Mouse (Mus musculus) forebrain, embryonic 15.5 days (tissue): ENCODE measurements around the gene Jak3. TPM values are rescaled to one million over a fixed set of nuclear protein-coding genes. Genes with fewer than 3 reads are reported as not detected.

Experiments used
- ATAC-seq: fragments of 200-750 bp; cut with Nextera tagmentation; replicated peaks from 2 replicates; pipeline ENCODE4 v1.8.0; 2017; ENCODE audit warnings: mild to moderate bottlenecking, moderate TSS enrichment, moderate library complexity
- H3K27ac ChIP-seq: fragments of 300-500 bp; sonication (generic); replicated peaks from 2 replicates; pipeline ENCODE4 v1.5.1; 2015; ENCODE audit warnings: mild to moderate bottlenecking, inconsistent platforms
- H3K27me3 ChIP-seq: fragments of 300-500 bp; sonication (generic); 2 replicates; pipeline ENCODE4 v1.6.1; 2015; ENCODE audit warnings: inconsistent platforms
- H3K36me3 ChIP-seq: fragments of 300-500 bp; sonication (generic); 2 replicates; pipeline ENCODE4 v1.6.1; 2015; ENCODE audit warnings: mild to moderate bottlenecking, inconsistent platforms
- H3K4me1 ChIP-seq: fragments of 300-500 bp; sonication (generic); 2 replicates; pipeline ENCODE4 v1.6.1; 2015; ENCODE audit warnings: inconsistent platforms
- H3K4me2 ChIP-seq: fragments of 300-500 bp; sonication (generic); replicated peaks from 2 replicates; pipeline ENCODE4 v1.6.1; 2015; ENCODE audit warnings: mild to moderate bottlenecking, inconsistent platforms
- H3K4me3 ChIP-seq: fragments of 300-500 bp; sonication (generic); 2 replicates; pipeline ENCODE4 v1.5.1; 2015; ENCODE audit warnings: mild to moderate bottlenecking, inconsistent platforms
- H3K9ac ChIP-seq: fragments of 300-500 bp; sonication (generic); replicated peaks from 2 replicates; pipeline ENCODE4 v1.6.1; 2015; ENCODE audit warnings: mild to moderate bottlenecking, inconsistent platforms
- H3K9me3 ChIP-seq: fragments of 300-500 bp; sonication (generic); 2 replicates; pipeline ENCODE4 v1.6.1; 2016; ENCODE audit warnings: inconsistent platforms
- WGBS: fragments of 180-500 bp; shearing (Covaris S2); methylation state at CpG from one replicate; pipeline ENCODE4 v1.1.7; 2015; ENCODE audit warnings: mixed read lengths; 5-methylcytosine and 5-hydroxymethylcytosine counted together
- polyA plus RNA-seq: library from polyadenylated mRNA; unstranded; fragments of >200 nt; fragmentation: Nextera tagmentation; extraction: Ambion mirVana; gene quantifications from 2 replicates; pipeline ENCODE4 v1.2.1, GENCODE M21; 2015

Gene Jak3
- polyA plus RNA-seq, 1 experiment from 2014 or later = 2.9 TPM

DNA sequence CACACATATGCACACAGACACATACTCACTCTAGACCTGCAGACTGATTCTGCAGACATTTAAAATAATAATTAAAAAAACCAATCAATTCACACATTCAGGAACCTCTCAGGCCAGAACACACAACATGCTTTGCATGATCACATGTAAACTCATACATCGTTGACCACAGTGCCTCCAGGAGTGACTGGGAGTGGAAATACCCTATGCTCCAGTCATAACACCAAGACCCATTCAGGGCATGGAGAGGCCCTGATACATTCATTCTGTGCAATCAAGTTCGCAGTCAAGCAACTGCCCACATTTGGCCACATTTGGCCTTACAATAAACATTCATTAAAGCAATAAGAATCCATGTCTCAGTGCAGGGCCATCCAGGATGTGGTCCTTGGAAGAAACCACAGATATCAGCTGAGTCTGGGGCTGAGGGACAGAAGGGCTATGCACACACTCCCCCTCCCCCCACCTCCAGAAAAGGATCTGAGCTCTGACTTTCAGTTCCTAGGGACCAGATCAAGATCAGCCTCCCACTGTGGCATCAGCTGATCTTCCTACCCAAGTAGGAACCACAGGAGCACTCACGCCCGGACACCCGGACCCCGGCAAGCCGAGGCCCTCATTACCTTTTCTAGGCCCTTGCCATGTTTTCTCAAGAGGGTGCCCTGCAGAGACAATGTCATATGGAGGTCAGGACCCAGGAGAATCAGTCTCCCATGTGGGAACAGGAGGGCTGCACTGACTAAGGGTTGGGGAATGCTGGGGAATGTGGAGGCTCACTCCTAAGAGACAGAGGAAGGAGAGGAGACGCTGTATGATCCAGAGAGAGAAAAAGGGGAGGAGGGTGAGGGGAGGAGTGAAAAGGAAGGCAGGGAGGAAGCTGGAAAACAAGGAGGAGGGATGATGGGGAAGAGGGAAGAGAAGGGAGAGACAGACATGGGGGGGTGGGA lies 38.7 kb upstream of the Jak3 start:
- ATAC-seq = no peak
- WGBS = 72% methylated on average over 8 of the region's 8 CpGs
- no peak overlapping the region for H3K4me3 ChIP-seq
- H3K9ac ChIP-seq = no peak overlapping the region
- no peaks in the 10 kb centered on the region for H3K9me3 ChIP-seq
- H3K4me2 ChIP-seq = no peak overlapping the region
- peaks cover 24% of the 10 kb centered on the region for H3K36me3 ChIP-seq
- H3K4me1 ChIP-seq = peaks cover 6% of the 10 kb centered on the region; the same call in 1 of the 2 replicates
- no peaks in the 10 kb centered on the region for H3K27me3 ChIP-seq
- no peak overlapping the region for H3K27ac ChIP-seq

DNA sequence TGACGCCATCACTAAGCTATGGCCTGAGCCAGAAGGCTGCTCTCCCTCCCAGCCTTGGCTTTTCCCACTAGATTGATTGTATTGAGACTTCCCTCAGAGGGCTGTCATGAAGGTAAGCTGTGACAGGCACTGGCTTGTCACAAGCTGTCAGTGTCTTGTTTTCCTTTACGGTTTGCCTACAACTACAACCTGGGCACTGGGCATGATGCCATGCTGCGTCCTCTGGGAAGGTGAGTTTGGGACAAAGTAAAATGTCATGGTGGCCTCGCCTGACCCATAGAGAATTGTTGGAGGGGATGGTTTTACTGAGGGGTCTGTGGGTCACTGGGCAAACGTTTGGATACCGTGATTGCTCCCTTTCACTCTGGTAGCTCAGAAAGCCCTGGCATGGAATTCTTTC lies 37.8 kb upstream of the Jak3 start:
- peaks cover 6% of the 10 kb centered on the region; the same call in 1 of the 2 replicates for H3K4me1 ChIP-seq

DNA sequence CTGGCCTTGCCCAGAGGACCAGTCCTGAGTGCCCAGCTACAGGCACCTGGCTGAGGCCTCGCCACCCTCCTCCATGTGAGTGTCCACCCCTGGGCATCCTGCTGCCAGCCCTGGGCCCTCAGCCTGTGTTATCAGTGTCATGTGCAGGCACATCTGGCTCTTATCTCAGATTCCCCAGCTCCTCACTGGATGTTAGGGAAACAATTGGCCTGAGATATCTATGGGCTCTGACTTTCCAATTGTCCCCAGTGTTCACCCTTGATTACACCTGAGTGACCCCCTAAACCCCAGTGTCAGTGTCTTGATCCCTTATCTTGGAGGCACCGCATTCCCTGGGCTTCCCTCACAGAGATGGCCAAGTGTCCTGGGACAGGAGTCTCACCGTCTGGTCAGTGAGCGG lies 36.8 kb upstream of the Jak3 start:
- peaks cover 5% of the 10 kb centered on the region; the same call in 1 of the 2 replicates for H3K4me1 ChIP-seq
- no peaks in the 10 kb centered on the region for H3K9me3 ChIP-seq
- WGBS = 89% methylated on average over 4 of the region's 4 CpGs
- no peak overlapping the region for H3K27ac ChIP-seq
- no peak for ATAC-seq
- no peak overlapping the region for H3K9ac ChIP-seq
- H3K4me2 ChIP-seq = no peak overlapping the region
- peaks cover 31% of the 10 kb centered on the region for H3K36me3 ChIP-seq
- no peak overlapping the region for H3K4me3 ChIP-seq
- no peaks in the 10 kb centered on the region for H3K27me3 ChIP-seq

More for the DNA sequence above, 37.8 kb upstream of the Jak3 start:
- H3K4me3 ChIP-seq = no peak overlapping the region
- peaks cover 25% of the 10 kb centered on the region for H3K36me3 ChIP-seq
- H3K4me2 ChIP-seq = no peak overlapping the region
- no peaks in the 10 kb centered on the region for H3K9me3 ChIP-seq
- no peaks in the 10 kb centered on the region for H3K27me3 ChIP-seq
- H3K9ac ChIP-seq = no peak overlapping the region
- 66% methylated on average over 6 of the region's 6 CpGs for WGBS
- no peak overlapping the region for H3K27ac ChIP-seq
- no peak for ATAC-seq

DNA sequence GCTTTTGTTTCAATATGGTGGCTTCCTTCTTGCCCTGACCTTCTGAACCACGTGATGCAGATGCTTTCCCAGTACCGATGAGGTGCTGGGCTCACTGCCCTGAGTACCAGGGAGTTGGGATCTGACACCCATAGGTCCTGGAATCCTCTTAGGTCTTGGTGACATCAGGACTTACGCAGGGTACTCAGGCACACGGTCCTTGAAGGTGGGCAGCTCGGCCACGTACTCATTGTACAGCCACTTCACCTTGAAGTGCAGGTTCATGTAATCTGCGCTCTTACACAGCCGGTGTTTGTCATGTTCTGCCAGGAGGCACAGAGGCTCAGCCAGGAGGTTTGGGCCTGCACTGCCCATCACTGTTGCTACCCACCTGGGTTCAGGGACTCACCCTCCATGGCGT lies 30.6 kb upstream of the Jak3 start:
- no peaks in the 10 kb centered on the region for H3K9me3 ChIP-seq
- H3K27me3 ChIP-seq = no peaks in the 10 kb centered on the region
- H3K27ac ChIP-seq = no peak overlapping the region
- H3K4me2 ChIP-seq = no peak overlapping the region
- no peak overlapping the region for H3K4me3 ChIP-seq
- ATAC-seq = no peak
- H3K36me3 ChIP-seq = peaks cover 70% of the 10 kb centered on the region
- no peaks in the 10 kb centered on the region for H3K4me1 ChIP-seq
- no peak overlapping the region for H3K9ac ChIP-seq
- WGBS = 83% methylated on average over 9 of the region's 9 CpGs

DNA sequence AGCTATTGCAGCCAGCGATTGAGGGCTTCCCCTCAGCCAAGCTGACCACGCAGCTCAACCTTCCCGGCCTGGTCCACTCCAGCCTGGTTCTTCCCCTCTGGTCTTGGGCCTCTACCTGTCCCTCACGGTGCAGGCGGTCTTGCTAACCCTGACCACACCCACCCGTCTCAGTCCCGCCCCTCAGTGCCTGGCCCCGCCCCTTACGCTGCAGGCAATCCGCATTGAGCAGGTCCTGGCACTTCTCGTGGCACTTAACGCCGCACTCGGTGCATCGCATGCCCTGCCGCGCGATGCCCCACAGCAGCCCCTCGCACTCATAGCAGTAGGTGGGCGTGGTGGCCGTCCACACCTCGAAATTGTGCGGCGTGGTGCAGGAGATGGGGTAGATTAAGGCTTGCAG lies 21.5 kb upstream of the Jak3 start:
- no peak for ATAC-seq
- Histone ChIP-seq H3K36me3 (peaks cover 37% of the 10 kb centered on the region), H3K4me1 (peaks cover 10% of the 10 kb centered on the region), H3K27ac (no peak overlapping the region), H3K4me3 (no peak overlapping the region), H3K9me3 (no peaks in the 10 kb centered on the region), H3K4me2 (peak overlapping the region; percentile 19), H3K27me3 (peaks cover 44% of the 10 kb centered on the region), H3K9ac (no peak overlapping the region)
- WGBS = 2% methylated on average over 24 of the region's 24 CpGs

DNA sequence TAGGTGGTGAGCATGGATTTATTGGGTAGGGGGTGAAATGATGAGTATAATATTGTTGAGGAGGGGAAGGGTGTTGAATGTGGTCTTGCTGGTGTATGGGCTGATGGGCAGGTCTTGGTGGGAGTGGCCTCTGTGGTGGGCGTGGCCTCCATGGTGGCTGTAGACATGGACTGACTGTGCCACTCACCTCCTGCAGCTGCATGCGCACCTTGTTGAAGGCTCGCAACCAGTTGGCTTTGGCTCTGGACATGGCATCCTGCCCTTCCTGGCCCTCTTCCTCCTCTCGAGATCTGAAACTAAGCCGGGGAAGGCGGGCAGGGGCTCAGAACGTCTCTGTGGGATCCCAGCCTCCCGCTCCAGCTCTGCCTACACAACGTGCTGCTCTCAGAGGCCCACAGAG lies 18.3 kb upstream of the Jak3 start:
- peaks cover 20% of the 10 kb centered on the region for H3K36me3 ChIP-seq
- no peak overlapping the region for H3K27ac ChIP-seq
- no peak overlapping the region for H3K4me2 ChIP-seq
- H3K4me1 ChIP-seq = peaks cover 16% of the 10 kb centered on the region
- no peak overlapping the region for H3K4me3 ChIP-seq
- no peak for ATAC-seq
- no peak overlapping the region for H3K9ac ChIP-seq
- WGBS = 23% methylated on average over 9 of the region's 9 CpGs
- peaks cover 49% of the 10 kb centered on the region for H3K27me3 ChIP-seq
- no peaks in the 10 kb centered on the region for H3K9me3 ChIP-seq

DNA sequence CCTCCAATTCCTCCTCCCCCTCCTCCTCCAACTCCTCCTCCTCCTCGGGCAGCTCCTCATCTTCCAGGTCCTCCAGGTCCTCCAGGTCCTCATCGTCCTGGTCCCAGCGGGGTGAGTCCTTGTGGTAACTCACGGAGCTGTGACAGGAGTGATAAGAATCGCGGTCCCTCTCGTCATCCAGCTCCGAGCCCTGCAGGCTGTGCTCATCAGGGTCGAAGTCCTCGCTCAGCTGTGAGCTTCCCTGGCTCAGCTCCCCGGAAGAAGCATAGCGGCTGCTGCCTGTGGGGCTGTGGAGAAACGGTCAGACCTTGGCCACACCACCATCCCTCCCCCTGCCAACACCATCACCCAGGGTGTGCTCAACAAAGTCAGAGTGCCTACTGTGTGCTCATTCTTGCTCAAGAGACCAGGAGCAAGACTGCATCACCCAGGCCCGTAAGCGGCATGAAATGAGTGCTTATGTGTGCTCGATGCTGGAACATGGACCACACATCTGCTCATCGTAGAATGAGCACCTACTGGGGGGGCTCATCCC lies 17.5 kb upstream of the Jak3 start:
- Histone ChIP-seq H3K9me3 (no peaks in the 10 kb centered on the region), H3K4me3 (no peak overlapping the region), H3K4me1 (peaks cover 16% of the 10 kb centered on the region), H3K27ac (no peak overlapping the region), H3K36me3 (peaks cover 24% of the 10 kb centered on the region), H3K9ac (no peak overlapping the region), H3K27me3 (peaks cover 48% of the 10 kb centered on the region), H3K4me2 (no peak overlapping the region)
- ATAC-seq = no peak
- WGBS = 31% methylated on average over 17 of the region's 17 CpGs

DNA sequence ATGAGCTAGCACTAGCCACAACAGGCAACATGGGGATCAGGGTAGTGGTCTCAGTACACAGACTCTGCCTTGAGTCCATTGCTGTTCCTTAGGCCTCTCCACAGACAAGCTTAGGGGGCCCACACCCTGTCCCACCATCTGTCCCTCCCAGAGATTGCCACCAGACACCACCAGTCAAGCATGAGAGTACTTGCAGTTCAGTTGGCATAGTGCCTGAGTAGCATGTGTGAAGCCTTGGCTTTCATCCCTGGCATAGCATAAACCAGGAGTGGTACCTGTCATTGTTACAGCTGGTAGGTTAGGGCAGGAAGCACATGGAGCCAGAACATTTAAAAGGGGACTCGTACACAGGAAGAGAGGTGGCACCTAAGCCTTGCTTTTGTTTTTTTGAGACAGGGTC lies 16.3 kb upstream of the Jak3 start:
- 47% methylated on average over 1 of the region's 1 CpGs for WGBS
- H3K4me2 ChIP-seq = no peak overlapping the region
- no peak for ATAC-seq

DNA sequence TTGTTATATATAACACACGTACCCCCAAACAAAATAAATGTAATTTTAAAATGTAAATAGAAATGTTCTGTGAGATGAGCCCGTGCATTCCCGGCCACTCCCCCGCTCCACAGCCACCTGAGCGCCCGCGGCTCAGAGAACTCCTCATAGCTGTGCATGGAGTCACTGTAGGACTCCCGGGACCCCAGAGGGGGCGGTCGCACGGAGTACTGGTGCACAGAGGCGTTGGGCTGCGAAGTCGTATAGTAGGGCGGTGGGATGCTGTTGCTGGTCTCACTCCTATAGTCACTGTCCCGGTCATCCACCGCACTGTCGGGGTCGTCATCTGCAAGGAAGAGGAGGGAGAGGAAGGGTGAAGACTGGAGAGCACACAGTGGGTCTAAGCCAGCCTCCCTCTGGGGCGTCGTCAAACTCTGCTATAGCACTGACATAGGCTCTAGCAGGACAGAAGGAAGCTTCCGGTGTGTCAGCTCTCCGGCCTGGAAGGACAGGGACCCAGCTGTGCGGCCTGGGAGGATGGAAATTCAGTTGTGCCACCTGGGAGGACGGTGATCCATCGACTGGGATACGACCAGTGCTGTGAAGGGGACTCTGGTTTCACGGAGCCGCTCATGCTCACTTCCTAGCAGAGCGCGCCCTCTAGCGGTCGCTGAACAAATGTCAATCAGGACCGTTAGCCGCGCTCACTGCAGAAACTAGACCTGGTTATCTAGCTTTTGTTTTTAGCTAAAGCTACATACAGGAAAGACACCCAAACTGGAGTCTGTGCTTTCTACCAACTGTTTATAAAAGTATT lies 15.6 kb upstream of the Jak3 start:
- no peaks in the 10 kb centered on the region for H3K9me3 ChIP-seq
- H3K27ac ChIP-seq = no peak overlapping the region
- H3K27me3 ChIP-seq = peaks cover 32% of the 10 kb centered on the region
- no peak overlapping the region for H3K4me2 ChIP-seq
- no peak overlapping the region for H3K9ac ChIP-seq
- H3K4me1 ChIP-seq = peaks cover 11% of the 10 kb centered on the region
- WGBS = 7% methylated on average over 36 of the region's 36 CpGs
- peaks cover 29% of the 10 kb centered on the region for H3K36me3 ChIP-seq
- peak; percentile 57 for ATAC-seq
- H3K4me3 ChIP-seq = no peak overlapping the region

More for the DNA sequence above, 16.3 kb upstream of the Jak3 start:
- peaks cover 36% of the 10 kb centered on the region for H3K27me3 ChIP-seq
- H3K4me1 ChIP-seq = peaks cover 14% of the 10 kb centered on the region
- H3K9ac ChIP-seq = no peak overlapping the region
- peaks cover 29% of the 10 kb centered on the region for H3K36me3 ChIP-seq
- H3K27ac ChIP-seq = no peak overlapping the region
- no peaks in the 10 kb centered on the region for H3K9me3 ChIP-seq
- no peak overlapping the region for H3K4me3 ChIP-seq

DNA sequence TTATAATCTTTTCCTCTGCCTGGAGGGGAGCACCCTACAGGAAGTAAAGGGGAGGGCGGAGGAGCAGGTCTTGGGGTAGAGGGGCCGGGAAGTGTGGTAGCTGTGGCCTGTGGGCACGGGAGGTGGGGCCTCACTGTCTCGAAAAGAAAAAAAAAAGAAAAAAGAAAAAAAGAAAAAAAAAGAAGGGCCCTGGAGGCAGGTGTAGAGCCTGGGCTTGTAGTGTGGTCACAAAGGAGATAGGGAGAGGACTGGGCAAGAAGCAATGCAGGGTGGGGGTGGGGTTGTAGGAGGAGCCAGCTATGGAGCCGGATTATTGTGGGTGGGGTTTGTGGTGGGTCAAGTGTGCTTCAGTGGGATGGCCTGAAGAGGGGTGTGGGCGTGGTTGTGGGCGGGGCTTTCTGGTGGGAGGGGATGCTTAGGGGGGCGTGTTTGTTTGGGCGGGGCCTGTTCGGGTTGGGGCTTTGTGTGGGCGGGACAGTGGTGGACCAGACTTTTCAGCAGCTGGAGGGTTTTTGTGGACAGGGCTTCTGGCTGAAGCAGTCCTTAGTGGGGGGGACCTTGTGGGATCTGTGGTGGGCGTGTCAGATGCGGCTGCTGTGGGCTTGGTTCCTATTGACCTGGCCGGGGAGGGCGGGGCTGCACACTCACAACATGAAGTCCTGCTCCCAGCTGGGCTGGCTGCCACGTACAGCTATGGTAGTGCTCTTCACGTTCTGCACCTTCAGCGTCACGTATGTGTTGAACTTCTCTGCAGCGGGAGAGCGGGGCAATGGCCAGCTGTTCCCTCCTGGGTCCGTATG lies 10.6 kb upstream of the Jak3 start:
- no peak overlapping the region for H3K9ac ChIP-seq
- no peak for ATAC-seq
- H3K9me3 ChIP-seq = no peaks in the 10 kb centered on the region
- no peak overlapping the region for H3K4me2 ChIP-seq
- WGBS = 4% methylated on average over 22 of the region's 22 CpGs
- 0 out of 2 replicates have a peak, but pooled peaks cover 4% of the 10 kb centered on the region for H3K27me3 ChIP-seq
- no peak overlapping the region for H3K27ac ChIP-seq
- H3K36me3 ChIP-seq = peaks cover 20% of the 10 kb centered on the region
- H3K4me3 ChIP-seq = no peak overlapping the region
- H3K4me1 ChIP-seq = peaks cover 42% of the 10 kb centered on the region

DNA sequence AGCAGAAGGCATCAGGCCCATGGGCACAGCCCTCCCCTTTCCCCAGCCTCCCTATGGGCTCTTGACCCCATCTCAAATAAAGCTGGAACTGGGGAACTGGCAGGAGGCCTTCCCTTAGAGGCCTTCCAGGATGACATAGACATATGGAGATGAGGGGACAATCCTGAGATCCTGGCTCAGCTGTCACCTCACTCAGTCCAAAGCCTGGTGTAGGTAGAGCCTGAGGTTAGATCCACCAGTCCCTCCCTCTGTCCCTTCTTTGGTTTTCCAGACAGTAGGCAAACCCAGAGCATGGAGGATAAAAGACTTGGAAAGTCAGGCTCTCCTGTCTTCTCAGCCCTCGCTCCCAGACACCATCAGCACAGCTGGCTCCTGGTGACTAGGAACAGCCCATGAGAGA lies 9.2 kb upstream of the Jak3 start:
- peak overlapping the region; percentile 67 for H3K27ac ChIP-seq
- peak overlapping the region; percentile 5; the same call in 1 of the 2 replicates for H3K9ac ChIP-seq
- H3K36me3 ChIP-seq = peaks cover 18% of the 10 kb centered on the region
- H3K27me3 ChIP-seq = 0 out of 2 replicates have a peak, but pooled peaks cover 4% of the 10 kb centered on the region
- no peaks in the 10 kb centered on the region for H3K9me3 ChIP-seq
- peaks cover 42% of the 10 kb centered on the region for H3K4me1 ChIP-seq
- no peak overlapping the region for H3K4me2 ChIP-seq
- WGBS = 3% methylated on average over 1 of the region's 1 CpGs
- no peak overlapping the region for H3K4me3 ChIP-seq
- ATAC-seq = no peak
